Mouse (Mus musculus) forebrain, embryonic 13.5 days (tissue): ENCODE results near the gene Rbpjl. TPM values are rescaled to one million over a fixed set of nuclear protein-coding genes. Genes with fewer than 3 reads are reported as not detected.

Experiments used
- ATAC-seq: fragments of 200-750 bp; cut with Nextera tagmentation; 2 replicates; pipeline ENCODE4 v1.8.0; 2017
- H3K27ac ChIP-seq: fragments of 300-500 bp; sonication (generic); 2 replicates; pipeline ENCODE4 v1.5.1; 2015; ENCODE audit warnings: inconsistent platforms, mild to moderate bottlenecking, moderate library complexity
- H3K27me3 ChIP-seq: fragments of 300-500 bp; sonication (generic); 2 replicates; pipeline ENCODE4 v1.6.1; 2015; ENCODE audit warnings: mild to moderate bottlenecking, inconsistent platforms
- H3K36me3 ChIP-seq: fragments of 300-500 bp; sonication (generic); 2 replicates; pipeline ENCODE4 v1.6.1; 2015; ENCODE audit warnings: mild to moderate bottlenecking, inconsistent platforms; ENCODE audit not compliant: poor library complexity, severe bottlenecking
- H3K4me1 ChIP-seq: fragments of 300-500 bp; sonication (generic); 2 replicates; pipeline ENCODE4 v1.6.1; 2015; ENCODE audit warnings: inconsistent platforms
- H3K4me2 ChIP-seq: fragments of 300-500 bp; sonication (generic); 2 replicates; pipeline ENCODE4 v1.6.1; 2015; ENCODE audit warnings: inconsistent platforms, mild to moderate bottlenecking, moderate library complexity
- H3K4me3 ChIP-seq: fragments of 300-500 bp; sonication (generic); 2 replicates; pipeline ENCODE4 v1.5.1; 2015; ENCODE audit warnings: mild to moderate bottlenecking, inconsistent platforms
- H3K9ac ChIP-seq: fragments of 300-500 bp; sonication (generic); 2 replicates; pipeline ENCODE4 v1.6.1; 2015; ENCODE audit warnings: mild to moderate bottlenecking, inconsistent platforms
- H3K9me3 ChIP-seq: fragments of 300-500 bp; sonication (generic); replicated peaks from 2 replicates; pipeline ENCODE4 v1.6.1; 2016; ENCODE audit warnings: inconsistent platforms
- WGBS: fragments of 180-500 bp; shearing (Covaris S2); methylation state at CpG from one replicate; pipeline ENCODE4 v1.1.7; 2015; 5-methylcytosine and 5-hydroxymethylcytosine counted together
- polyA plus RNA-seq: library from polyadenylated mRNA; unstranded; fragments of >200 nt; fragmentation: Nextera tagmentation; extraction: Ambion mirVana; gene quantifications from 2 replicates; pipeline ENCODE4 v1.2.1, GENCODE M21; 2015

Gene Rbpjl
- polyA plus RNA-seq, 1 experiment from 2014 or later, result not detected

DNA sequence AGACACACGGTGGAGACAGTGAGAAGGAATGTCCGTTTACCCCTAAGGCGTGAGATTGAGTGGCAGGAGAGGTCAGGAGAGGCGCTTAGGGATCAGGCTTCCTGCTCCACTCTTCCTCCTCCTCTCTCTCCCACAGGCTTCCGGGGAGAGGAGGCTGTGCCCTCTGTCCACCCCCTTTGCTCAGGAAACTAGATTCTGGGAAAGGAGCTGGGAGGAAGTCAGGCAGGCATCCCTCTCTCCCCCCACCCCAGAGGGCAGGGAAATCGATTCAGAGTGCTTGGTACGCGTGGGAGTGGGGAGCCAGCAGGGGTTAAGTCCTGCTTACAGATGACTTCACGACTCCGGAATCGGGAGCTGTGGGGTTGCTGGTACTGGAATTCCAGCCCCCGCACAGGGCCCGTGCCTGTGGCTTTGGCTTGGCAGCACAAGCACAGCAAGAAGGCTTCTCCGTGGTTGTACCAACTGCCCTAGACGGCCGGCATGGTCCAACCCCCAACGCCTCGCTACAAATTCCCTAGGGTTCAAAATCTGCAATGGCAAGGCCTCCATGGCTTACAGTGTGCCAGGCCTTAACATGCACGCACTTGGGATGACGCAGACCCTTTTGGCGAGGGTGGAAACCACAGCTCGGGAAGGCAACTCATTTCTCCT is 29.7 kb downstream of the Rbpjl start:
- H3K9ac ChIP-seq, result no peak overlapping the region
- ATAC-seq, result no peak
- H3K27ac ChIP-seq, result no peak overlapping the region
- no peaks in the 10 kb centered on the region for H3K9me3 ChIP-seq
- peaks cover 3% of the 10 kb centered on the region; the same call in 1 of the 2 replicates for H3K4me1 ChIP-seq
- H3K36me3 ChIP-seq, result no peaks in the 10 kb centered on the region
- WGBS, result 43% methylated on average over 22 of the region's 22 CpGs
- H3K4me3 ChIP-seq, result no peak overlapping the region
- H3K27me3 ChIP-seq, result no peaks in the 10 kb centered on the region
- H3K4me2 ChIP-seq, result no peak overlapping the region

DNA sequence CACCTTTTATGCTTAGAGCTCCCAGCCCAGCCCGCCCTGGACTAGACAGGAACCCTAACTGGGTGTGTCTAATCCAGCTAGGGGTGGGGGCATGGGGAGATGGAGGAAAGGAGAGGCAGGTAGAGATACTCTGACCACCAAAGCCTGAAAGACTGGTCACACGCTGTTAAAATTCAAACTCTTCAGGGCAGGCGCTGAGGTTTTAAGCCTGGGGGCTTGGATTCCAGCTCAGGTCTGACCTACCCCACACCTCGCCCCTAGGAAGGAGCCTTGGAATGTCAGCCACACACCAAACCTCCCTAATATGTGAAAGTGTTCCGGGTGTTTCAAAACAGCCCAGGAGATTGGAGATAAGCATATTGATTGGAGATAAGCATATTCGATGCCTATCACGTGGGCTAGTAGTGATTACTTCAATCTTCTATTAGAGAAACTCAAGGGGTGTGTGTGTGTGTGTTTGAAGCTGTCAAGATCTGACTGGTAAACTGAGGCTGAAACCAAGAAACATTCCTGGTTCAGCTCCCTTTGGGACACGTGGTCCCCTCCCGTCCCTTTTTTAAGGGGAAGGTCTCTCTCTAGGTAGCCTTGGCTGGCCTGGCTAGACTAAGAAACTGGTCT is 30.4 kb downstream of the Rbpjl start:
- H3K9me3 ChIP-seq, result no peaks in the 10 kb centered on the region
- 81% methylated on average over 9 of the region's 9 CpGs for WGBS

DNA sequence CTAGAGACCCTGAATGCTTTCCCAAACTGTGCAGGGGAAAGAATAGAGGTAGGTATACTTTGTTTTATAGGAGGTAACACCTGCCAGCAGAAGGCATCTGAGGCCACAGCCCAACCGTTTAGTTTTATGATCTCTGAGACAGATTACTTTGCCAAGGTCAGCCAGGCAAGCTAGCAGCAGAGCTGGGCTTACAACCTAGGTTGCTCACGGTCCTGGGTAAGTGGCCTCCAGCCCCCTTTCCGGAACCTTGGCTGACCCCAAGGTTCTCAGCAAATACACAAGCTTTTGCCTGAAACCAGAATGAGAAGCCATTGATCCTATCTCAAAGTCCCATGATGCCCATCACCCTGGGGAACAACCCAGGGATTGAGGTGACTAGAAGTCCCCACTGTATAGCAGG is 31.7 kb downstream of the Rbpjl start:
- Histone ChIP-seq H3K4me1 (peaks cover 3% of the 10 kb centered on the region; the same call in 1 of the 2 replicates), H3K36me3 (no peaks in the 10 kb centered on the region), H3K27me3 (no peaks in the 10 kb centered on the region), H3K4me2 (no peak overlapping the region), H3K9ac (no peak overlapping the region), H3K27ac (no peak overlapping the region), H3K4me3 (no peak overlapping the region), H3K9me3 (no peaks in the 10 kb centered on the region)
- WGBS, result 95% methylated on average over 3 of the region's 3 CpGs
- no peak for ATAC-seq

More for the DNA sequence above, 30.4 kb downstream of the Rbpjl start:
- Histone ChIP-seq H3K4me1 (peaks cover 3% of the 10 kb centered on the region; the same call in 1 of the 2 replicates), H3K4me3 (no peak overlapping the region), H3K36me3 (no peaks in the 10 kb centered on the region), H3K4me2 (no peak overlapping the region), H3K9ac (no peak overlapping the region), H3K27ac (no peak overlapping the region), H3K27me3 (no peaks in the 10 kb centered on the region)
- no peak for ATAC-seq

DNA sequence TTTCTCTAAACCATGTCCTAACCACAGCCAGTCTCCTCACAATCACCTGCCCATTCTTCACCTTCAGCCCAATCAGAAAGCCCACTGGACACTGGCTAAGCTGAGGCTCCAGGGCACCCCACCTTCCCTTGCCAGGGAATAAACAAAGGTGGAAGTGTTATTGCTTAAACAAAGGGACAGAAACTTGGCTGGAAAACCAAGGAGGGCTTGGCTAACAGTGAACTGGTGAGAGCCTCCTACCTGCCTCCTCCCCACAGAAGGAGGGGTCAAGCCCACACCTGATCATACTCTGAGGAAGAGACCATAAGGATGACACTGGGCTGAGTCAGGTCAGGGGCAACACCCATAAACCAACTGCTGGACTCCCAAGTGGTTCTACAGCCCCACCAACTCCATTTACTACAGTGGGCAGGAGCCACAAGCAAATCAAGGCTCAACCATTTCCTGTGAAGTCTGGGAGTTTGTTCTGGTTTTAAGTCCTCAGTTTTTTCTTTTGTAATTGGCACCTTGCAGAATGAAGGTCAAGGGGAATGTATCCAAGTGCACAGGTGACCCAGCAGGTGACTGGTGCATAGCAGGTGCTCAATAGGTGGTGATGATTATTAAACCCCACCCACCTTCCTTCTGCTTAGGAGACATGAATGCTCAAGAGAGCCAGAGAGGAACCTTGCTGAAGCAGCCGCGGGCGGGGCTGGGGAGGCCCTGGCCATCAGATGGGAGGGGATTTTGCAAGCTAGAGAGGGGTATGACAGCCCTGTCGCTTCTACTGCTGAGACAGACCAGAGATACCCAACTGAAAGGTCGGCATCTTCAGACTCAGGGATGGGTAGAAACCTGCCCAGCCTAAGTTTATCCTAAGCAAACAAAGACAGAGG is 32.5 kb downstream of the Rbpjl start:
- WGBS, result 59% methylated on average over 5 of the region's 5 CpGs
- Histone ChIP-seq H3K4me1 (peaks cover 3% of the 10 kb centered on the region; the same call in 1 of the 2 replicates), H3K4me3 (no peak overlapping the region), H3K4me2 (no peak overlapping the region), H3K27me3 (no peaks in the 10 kb centered on the region), H3K36me3 (no peaks in the 10 kb centered on the region), H3K9ac (no peak overlapping the region), H3K9me3 (no peaks in the 10 kb centered on the region), H3K27ac (no peak overlapping the region)
- no peak for ATAC-seq

GRCm38 (mm10) chr2:164436215-164436913 is 33.4 kb downstream of the Rbpjl start:
- Histone ChIP-seq H3K27me3 (peaks cover 5% of the 10 kb centered on the region; the same call in 1 of the 2 replicates), H3K27ac (no peak overlapping the region), H3K4me2 (no peak overlapping the region), H3K36me3 (no peaks in the 10 kb centered on the region), H3K4me1 (peaks cover 3% of the 10 kb centered on the region; the same call in 1 of the 2 replicates), H3K9ac (no peak overlapping the region), H3K4me3 (no peak overlapping the region), H3K9me3 (no peaks in the 10 kb centered on the region)
- 25% methylated on average over 8 of the region's 8 CpGs for WGBS
- no peak for ATAC-seq

DNA sequence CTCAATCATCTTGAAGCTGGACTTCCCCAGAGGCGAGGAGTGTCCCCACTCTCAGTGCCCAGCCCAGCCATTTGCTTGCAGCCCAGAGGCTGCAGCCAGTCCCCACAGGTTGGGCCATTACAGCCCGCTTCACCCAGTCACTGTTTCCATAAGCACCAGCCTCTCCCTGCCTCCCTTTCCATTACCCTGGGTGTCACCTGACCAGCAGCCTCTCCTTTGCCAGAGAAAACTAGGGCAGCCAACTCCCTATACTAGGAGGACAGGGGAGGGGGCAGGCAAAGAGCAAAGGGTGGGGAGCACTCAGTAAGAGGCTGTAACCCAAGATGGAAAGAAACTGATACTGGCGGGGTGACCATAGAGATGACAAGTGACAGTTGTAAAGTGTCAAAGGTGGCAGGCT is 34.0 kb downstream of the Rbpjl start:
- H3K27ac ChIP-seq, result no peak overlapping the region
- H3K9ac ChIP-seq, result no peak overlapping the region
- H3K4me3 ChIP-seq, result no peak overlapping the region
- H3K36me3 ChIP-seq, result no peaks in the 10 kb centered on the region
- peaks cover 9% of the 10 kb centered on the region for H3K4me1 ChIP-seq
- WGBS, result 57% methylated on average over 3 of the region's 3 CpGs
- no peak for ATAC-seq
- no peaks in the 10 kb centered on the region for H3K9me3 ChIP-seq
- no peak overlapping the region for H3K4me2 ChIP-seq
- H3K27me3 ChIP-seq, result peaks cover 11% of the 10 kb centered on the region

DNA sequence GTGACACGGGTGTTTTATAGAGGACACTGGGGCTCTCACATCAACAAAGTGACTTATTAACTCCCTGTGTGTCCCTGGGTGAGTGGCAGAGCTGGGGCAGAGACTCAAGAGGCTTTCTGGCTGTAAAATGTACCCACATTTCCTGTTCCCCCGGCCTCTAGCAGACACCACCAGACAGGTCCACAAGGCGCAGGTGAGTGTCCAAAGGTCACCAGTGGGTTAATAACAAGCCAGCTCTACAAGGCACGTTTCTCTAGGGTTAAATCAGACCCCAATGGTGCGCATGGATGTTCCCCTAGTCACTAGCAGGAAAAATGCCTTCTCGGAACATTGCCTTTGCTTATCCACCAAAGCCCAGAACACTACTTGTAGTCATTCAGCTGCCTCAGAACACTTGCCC is 34.8 kb downstream of the Rbpjl start:
- Histone ChIP-seq H3K36me3 (no peaks in the 10 kb centered on the region), H3K4me2 (no peak overlapping the region), H3K9ac (no peak overlapping the region), H3K4me3 (no peak overlapping the region), H3K9me3 (no peaks in the 10 kb centered on the region), H3K4me1 (peaks cover 16% of the 10 kb centered on the region), H3K27me3 (peaks cover 14% of the 10 kb centered on the region), H3K27ac (no peak overlapping the region)
- WGBS, result 82% methylated on average over 6 of the region's 6 CpGs
- ATAC-seq, result no peak

GRCm38 (mm10) chr2:164438257-164438656 is 35.3 kb downstream of the Rbpjl start:
- 69% methylated on average over 8 of the region's 8 CpGs for WGBS
- Histone ChIP-seq H3K27me3 (peaks cover 14% of the 10 kb centered on the region), H3K27ac (no peak overlapping the region), H3K36me3 (no peaks in the 10 kb centered on the region), H3K9ac (no peak overlapping the region), H3K4me3 (no peak overlapping the region), H3K9me3 (no peaks in the 10 kb centered on the region), H3K4me1 (peaks cover 22% of the 10 kb centered on the region), H3K4me2 (no peak overlapping the region)
- no peak for ATAC-seq

GRCm38 (mm10) chr2:164439001-164439421 is 36.1 kb downstream of the Rbpjl start:
- Histone ChIP-seq H3K4me3 (no peak overlapping the region), H3K9me3 (no peaks in the 10 kb centered on the region), H3K27me3 (peaks cover 14% of the 10 kb centered on the region), H3K4me1 (peaks cover 27% of the 10 kb centered on the region), H3K27ac (no peak overlapping the region), H3K4me2 (no peak overlapping the region), H3K9ac (no peak overlapping the region), H3K36me3 (no peaks in the 10 kb centered on the region)
- 58% methylated on average over 3 of the region's 3 CpGs for WGBS
- ATAC-seq, result no peak

DNA sequence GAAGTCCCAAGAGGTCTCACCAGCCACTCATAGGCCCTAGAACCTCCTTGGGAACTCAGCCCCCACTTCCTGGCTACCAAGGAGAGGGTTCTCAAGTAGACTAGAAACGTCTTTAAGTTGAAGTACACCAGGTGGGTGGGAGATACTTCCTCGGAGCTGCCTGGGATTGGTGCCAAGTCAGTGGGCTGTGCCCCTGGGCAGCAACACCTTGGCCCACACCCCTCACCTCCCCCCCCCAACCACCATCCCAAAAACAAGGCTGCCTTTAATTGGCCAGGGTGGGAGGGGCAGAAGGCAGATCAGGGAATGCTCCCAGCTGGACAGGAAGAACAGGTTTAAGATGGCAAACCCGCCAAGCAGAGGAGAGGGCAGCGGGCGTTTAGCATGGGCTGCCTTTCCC is 37.4 kb downstream of the Rbpjl start:
- Histone ChIP-seq H3K4me1 (peaks cover 27% of the 10 kb centered on the region), H3K36me3 (no peaks in the 10 kb centered on the region), H3K4me3 (no peak overlapping the region), H3K9ac (no peak overlapping the region), H3K4me2 (no peak overlapping the region), H3K9me3 (no peaks in the 10 kb centered on the region), H3K27me3 (peaks cover 14% of the 10 kb centered on the region), H3K27ac (no peak overlapping the region)
- WGBS, result 77% methylated on average over 5 of the region's 5 CpGs
- no peak for ATAC-seq

DNA sequence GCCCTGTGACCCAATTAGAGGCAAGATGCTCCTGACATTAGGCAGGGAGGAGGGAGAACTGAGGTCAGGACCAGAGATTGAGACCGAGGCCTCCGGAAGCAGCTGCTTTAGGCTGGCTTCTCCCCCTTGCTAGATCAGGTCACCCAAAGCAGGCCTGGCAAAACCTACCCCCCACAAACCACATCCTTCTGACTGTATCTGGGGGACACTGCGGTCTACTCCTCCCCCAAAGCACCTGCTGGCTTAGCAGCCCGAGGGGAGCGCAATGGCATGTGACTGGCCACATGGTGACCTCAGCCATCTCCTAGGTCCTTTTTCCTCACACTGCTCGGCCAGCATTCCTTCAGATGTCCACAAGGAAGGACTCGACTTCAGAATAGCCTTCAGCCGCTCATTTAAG is 38.2 kb downstream of the Rbpjl start:
- Histone ChIP-seq H3K4me3 (no peak overlapping the region), H3K9me3 (no peaks in the 10 kb centered on the region), H3K36me3 (no peaks in the 10 kb centered on the region), H3K9ac (no peak overlapping the region), H3K4me2 (0 out of 2 replicates have a peak overlapping the region, but pooled peaks have one; percentile 4), H3K27ac (no peak overlapping the region), H3K27me3 (peaks cover 14% of the 10 kb centered on the region), H3K4me1 (peaks cover 27% of the 10 kb centered on the region)
- 46% methylated on average over 8 of the region's 8 CpGs for WGBS
- no peak for ATAC-seq
